Mouse (Mus musculus): Measurements from ENCODE around the gene Vgll3. TPM values are rescaled to one million over a fixed set of nuclear protein-coding genes. Genes with fewer than 3 reads are reported as not detected.

Gene Vgll3
- total and polyA plus RNA-seq, 2 experiments from 2014 or later: 2.0 to 2.5 TPM

- no peak for TF ChIP-seq CTCF (IDR thresholded peaks at IDR 0.05; ENCODE audit: low read depth)
- H3K27ac ChIP-seq: no peak overlapping the region
- H3K36me3 ChIP-seq (ENCODE audit: insufficient read depth, low read length): no peaks in the 10 kb centered on the region
- no peak overlapping the region for H3K9ac ChIP-seq (replicated peaks; ENCODE audit: low read length)
- WGBS: 87% methylated on average over 4 of the region's 4 CpGs
- no peaks in the 10 kb centered on the region for H3K9me3 ChIP-seq (ENCODE audit: low read length)
- H3K4me1 ChIP-seq (ENCODE audit: insufficient read depth, low read length): no peaks in the 10 kb centered on the region
- no peak overlapping the region for H3K4me3 ChIP-seq (ENCODE audit: low read length)
- no peak overlapping the region for H3K4me2 ChIP-seq (ENCODE audit: low read depth, low read length)
- DNase-seq (ENCODE audit: low spot score) (no peak), ATAC-seq (no peak)
- H3K27me3 ChIP-seq (ENCODE audit: insufficient read depth, low read length): no peaks in the 10 kb centered on the region
These were observed 73.9 kb downstream of the Vgll3 start for GRCm38 (mm10) chr16:65888940-65889339.
